Mouse (Mus musculus) embryo, embryonic 11.5 days (tissue): ENCODE results near the gene Fa2h.
A peak's percentile ranks its signal among the peaks of the same experiment; 100 is the strongest.
"Not testable (repeated sequence)": the region's sequence is repeated elsewhere in the genome, so short reads cannot be mapped to it uniquely, and the experiment has no call there.

Experiments
- DNase-seq: peaks from one replicate; pipeline ENCODE4 v3.0.0-alpha.2; 2012; ENCODE audit warnings: low read depth, low spot score

The Fa2h gene

GRCm38 (mm10) chr8:111358905-111359304 is 34.7 kb downstream of the Fa2h start:
- no peak for DNase-seq

- no peak for DNase-seq
Observed at GRCm38 (mm10) chr8:111357433-111357832, 36.2 kb downstream of the Fa2h start.

GRCm38 (mm10) chr8:111353497-111353896 is 40.1 kb downstream of the Fa2h start:
- DNase-seq = no peak

GRCm38 (mm10) chr8:111352289-111352688 is 41.3 kb downstream of the Fa2h start:
- no peak for DNase-seq

GRCm38 (mm10) chr8:111350577-111350976 is 43.0 kb downstream of the Fa2h start:
- no peak for DNase-seq

GRCm38 (mm10) chr8:111343225-111343624 is 50.4 kb downstream of the Fa2h start:
- DNase-seq = peak; percentile 56

- DNase-seq = no peak
Observed at GRCm38 (mm10) chr8:111340186-111340585, 53.4 kb downstream of the Fa2h start.

GRCm38 (mm10) chr8:111338370-111339208 is 55.0 kb downstream of the Fa2h start:
- DNase-seq = no peak

- peak; percentile 16 for DNase-seq
Observed at GRCm38 (mm10) chr8:111337890-111338347, 55.7 kb downstream of the Fa2h start, which contains the start of gene Mlkl. TSS of gene Mlkl (minus strand) at chr8:111338177.

GRCm38 (mm10) chr8:111337311-111337889 is 56.2 kb downstream of the Fa2h start:
- no peak for DNase-seq

- no peak for DNase-seq
Observed at GRCm38 (mm10) chr8:111336692-111337091, 56.9 kb downstream of the Fa2h start.

GRCm38 (mm10) chr8:111325222-111325790 is 68.3 kb downstream of the Fa2h start:
- DNase-seq = no peak

- DNase-seq = no peak
Observed at GRCm38 (mm10) chr8:111314729-111315128, 78.9 kb downstream of the Fa2h start.

GRCm38 (mm10) chr8:111313961-111314360 is 79.7 kb downstream of the Fa2h start:
- DNase-seq = not testable (repeated sequence)

- no peak for DNase-seq
Observed at GRCm38 (mm10) chr8:111312758-111313162, 80.9 kb downstream of the Fa2h start.

- not testable (repeated sequence) for DNase-seq
Observed at GRCm38 (mm10) chr8:111310006-111310405, 83.6 kb downstream of the Fa2h start.

- no peak for DNase-seq
Observed at GRCm38 (mm10) chr8:111305031-111305730, 88.4 kb downstream of the Fa2h start.

GRCm38 (mm10) chr8:111304359-111304758 is 89.3 kb downstream of the Fa2h start:
- DNase-seq = no peak

GRCm38 (mm10) chr8:111303076-111303803 is 90.4 kb downstream of the Fa2h start:
- not testable (repeated sequence) for DNase-seq

- DNase-seq = no peak
Observed at GRCm38 (mm10) chr8:111300597-111301546, 92.8 kb downstream of the Fa2h start.
